Mouse (Mus musculus) testis, adult 2 months (tissue): ENCODE measurements at regions not wholly inside any gene's neighbourhood (a gene's known extent, or its start where the extent isn't known, plus 50 kb on each side); places are given as distances from the start of the nearest gene placed in this dataset.

Source experiments
- CTCF ChIP-seq: fragments of 200-500 bp; IDR thresholded peaks from 2 replicates; pipeline ENCODE4 v1.5.1; 2012; ENCODE audit warnings: low read depth, mild to moderate bottlenecking, inconsistent platforms, low read length, moderate library complexity; ENCODE audit not compliant: control insufficient read depth, insufficient read depth, insufficient replicate concordance
- POLR2A ChIP-seq: fragments of 200-500 bp; IDR thresholded peaks from 2 replicates; pipeline ENCODE4 v1.6.1; 2012; ENCODE audit warnings: low read depth, mild to moderate bottlenecking, inconsistent platforms, low read length, moderate library complexity; ENCODE audit not compliant: control insufficient read depth

GRCm38 (mm10) chr7:136124786-136125185 lies 408.6 kb upstream of the Mki67 start:
- TF ChIP-seq CTCF (no peak), POLR2A (no peak)
